Mouse (Mus musculus) layer of hippocampus, adult 18-20 months (tissue): ENCODE results near the gene Rpl3l. TPM values are rescaled to one million over a fixed set of nuclear protein-coding genes. Genes with fewer than 3 reads are reported as not detected.

ENCODE experiments used
- total RNA-seq, 2 experiments: library from RNA; stranded (reverse); gene quantifications; 2 replicates each; pipeline ENCODE4 v1.2.3; 2021

Gene Rpl3l
- total RNA-seq, 2 experiments from 2014 or later = 0.27 to 0.43 TPM

Other genes starting within 250 kb of the Rpl3l start
- gene Mlst8, start 248.7 kb upstream of the Rpl3l start, total RNA-seq = 10 to 100 TPM; 42.5 to 42.9 TPM
- gene Caskin1, start 239.2 kb upstream of the Rpl3l start, total RNA-seq = 100 to 1,000 TPM; 153 to 157 TPM
- gene Traf7, start 199.9 kb upstream of the Rpl3l start, total RNA-seq = 10 to 100 TPM; 79.3 to 84.6 TPM
- 10 to 100 TPM; 69.7 to 75.6 TPM for gene Rab26, start 193.6 kb upstream of the Rpl3l start, total RNA-seq
- 10 to 100 TPM; 78.8 to 80.0 TPM for gene Pkd1, start 178.0 kb upstream of the Rpl3l start, total RNA-seq
- gene Tsc2, start 95.2 kb upstream of the Rpl3l start, total RNA-seq = 100 to 1,000 TPM; 182 to 189 TPM
- gene Nthl1, start 95.1 kb upstream of the Rpl3l start, total RNA-seq = 1 to 10 TPM; 4.9 to 6.1 TPM
- 10 to 100 TPM; 39.7 to 41.0 TPM for gene Slc9a3r2, start 77.5 kb upstream of the Rpl3l start, total RNA-seq
- 1 to 10 TPM; 1.3 to 2.0 TPM for gene Npw, start 69.4 kb upstream of the Rpl3l start, total RNA-seq
- 10 to 100 TPM; 39.6 to 42.8 TPM for gene Zfp598, start 58.1 kb upstream of the Rpl3l start, total RNA-seq
- 100 to 1,000 TPM; 159 to 169 TPM for gene Syngr3, start 37.9 kb upstream of the Rpl3l start, total RNA-seq
- gene Gfer, start 31.7 kb upstream of the Rpl3l start, total RNA-seq = 10 to 100 TPM; 18.8 to 23.1 TPM
- gene Noxo1, start 31.6 kb upstream of the Rpl3l start, total RNA-seq = 1 to 10 TPM; 3.2 to 3.7 TPM
- 10 to 100 TPM; 31.7 to 32.5 TPM for gene Tbl3, start 20.2 kb upstream of the Rpl3l start, total RNA-seq
- under 1 TPM in 1 of 2 experiments, not detected in 1; 0.27 TPM for gene Rnf151, start 9.8 kb upstream of the Rpl3l start, total RNA-seq
- 100 to 1,000 TPM; 318 to 320 TPM for gene Rps2, start 9.7 kb upstream of the Rpl3l start, total RNA-seq
- gene Ndufb10, start 3.3 kb upstream of the Rpl3l start, total RNA-seq = 100 to 1,000 TPM; 226 to 238 TPM
- 10 to 100 TPM; 41.3 to 45.5 TPM for gene Msrb1, start 8.8 kb downstream of the Rpl3l start, total RNA-seq
- gene Hs3st6, start 25.2 kb downstream of the Rpl3l start, total RNA-seq = under 1 TPM; 0.35 to 0.38 TPM
- not detected for gene Meiob, start 76.5 kb downstream of the Rpl3l start, total RNA-seq
- gene Hagh, start 112.3 kb downstream of the Rpl3l start, total RNA-seq = 100 to 1,000 TPM; 129 TPM
- gene Fahd1, start 122.5 kb downstream of the Rpl3l start, total RNA-seq = 10 to 100 TPM; 21.4 to 21.7 TPM
- gene Igfals, start 138.2 kb downstream of the Rpl3l start, total RNA-seq = not detected
- 10 to 100 TPM; 32.3 to 33.5 TPM for gene Nubp2, start 158.5 kb downstream of the Rpl3l start, total RNA-seq
- 10 to 100 TPM; 47.5 to 48.3 TPM for gene Spsb3, start 158.8 kb downstream of the Rpl3l start, total RNA-seq
- gene Eme2, start 167.3 kb downstream of the Rpl3l start, total RNA-seq = 10 to 100 TPM; 52.0 to 53.1 TPM
- gene Mrps34, start 167.3 kb downstream of the Rpl3l start, total RNA-seq = 10 to 100 TPM; 75.4 to 78.6 TPM
- gene Nme3, start 168.7 kb downstream of the Rpl3l start, total RNA-seq = 10 to 100 TPM; 60.7 to 61.2 TPM
- gene Mapk8ip3, start 209.2 kb downstream of the Rpl3l start, total RNA-seq = 100 to 1,000 TPM; 388 to 404 TPM
- gene Jpt2, start 232.9 kb downstream of the Rpl3l start, total RNA-seq = 1 to 10 TPM; 5.9 to 6.4 TPM